Comparison of ENCODE assay signal across 25 mouse cellular contexts in genomic region chr1:135495048-135495447, GRCm38 (mm10).
"Had no signal": no experiment of that assay in that cellular context is flagged by ENCODE, and none has a peak within 500 bp of the region (broad histone marks: within the 10 kb centered on the region; RNA-seq: fewer than 3 reads in every experiment).

No protein-coding gene starts in this region.

- H3K9ac ChIP-seq: hindbrain, embryonic 12.5 days; hindbrain, embryonic 14.5 days; intestine, embryonic 15.5 days; liver, embryonic 13.5 days; liver, embryonic 15.5 days had no signal

- DNase-seq: gastrocnemius, adult 2 months; gastrocnemius, postnatal 10 days; gastrocnemius, postnatal 25 days; heart, adult 2 months; heart, postnatal 14 days; heart, postnatal 36 days; kidney, adult 18-20 months; kidney, adult 8-10 months; kidney, postnatal 10 days; kidney, postnatal 25 days; kidney, postnatal 4 days; liver; liver, embryonic 13.5 days had no signal

- H3K27ac ChIP-seq: gastrocnemius, adult 2 months; heart, adult 2 months; hindbrain, embryonic 10.5 days; hindbrain, embryonic 12.5 days; hindbrain, embryonic 14.5 days; intestine, embryonic 15.5 days; layer of hippocampus, adult 2 months; left cerebral cortex, adult 2 months; liver, embryonic 13.5 days; liver, embryonic 15.5 days had no signal

- H3K4me2 ChIP-seq: heart, embryonic 11.5 days; hindbrain, embryonic 12.5 days; hindbrain, embryonic 14.5 days; intestine, embryonic 15.5 days; liver, embryonic 11.5 days; liver, embryonic 13.5 days; liver, embryonic 15.5 days had no signal

- H3K4me1 ChIP-seq: liver, embryonic 13.5 days had no signal

- H3K9me3 ChIP-seq: hindbrain, embryonic 10.5 days; hindbrain, embryonic 12.5 days; intestine, embryonic 15.5 days; liver, embryonic 13.5 days; liver, embryonic 15.5 days had no signal

- ATAC-seq: hindbrain, embryonic 16.5 days; inflammation-experienced regulatory T-cells, adult 6 months; intestine, embryonic 15.5 days; intestine, postnatal 0 days had no signal

- H3K4me3 ChIP-seq: gastrocnemius, adult 2 months; heart, adult 2 months; hindbrain, embryonic 10.5 days; hindbrain, embryonic 12.5 days; intestine, embryonic 15.5 days; layer of hippocampus, adult 2 months; left cerebral cortex, adult 2 months; liver, embryonic 13.5 days; liver, embryonic 15.5 days had no signal

- H3K27me3 ChIP-seq: hindbrain, embryonic 12.5 days; intestine, embryonic 15.5 days; liver, embryonic 13.5 days; liver, embryonic 15.5 days had no signal

- H3K36me3 ChIP-seq: hindbrain, embryonic 10.5 days; hindbrain, embryonic 12.5 days; intestine, embryonic 15.5 days; liver, embryonic 13.5 days; liver, embryonic 15.5 days had no signal
